Comparison of ENCODE assay signal across 15 mouse cellular contexts in the genomic region with DNA sequence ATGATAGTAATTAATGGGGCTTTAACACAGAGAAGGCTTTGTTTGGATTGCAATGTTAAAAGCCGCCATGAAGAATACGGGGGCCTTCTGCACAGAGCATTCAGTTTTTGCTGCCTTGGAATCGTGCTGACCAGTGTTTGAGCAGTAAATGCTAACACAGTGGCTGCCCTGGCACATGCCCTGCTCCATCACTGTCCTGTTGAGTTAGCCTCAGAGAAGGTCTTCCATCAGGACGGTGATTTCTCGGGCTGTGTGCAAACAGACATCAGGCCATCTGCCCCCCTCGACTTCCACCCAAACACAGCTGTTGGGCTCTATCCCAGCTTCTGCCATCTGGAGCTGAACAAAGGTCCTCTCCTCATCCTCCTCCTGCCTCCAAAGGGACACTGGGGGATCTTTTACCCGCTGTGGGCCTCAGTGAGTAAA.
A peak's percentile ranks its signal among the peaks of the same experiment; 100 is the strongest.
DNase-seq lines count a peak whose midpoint lies in the region; ATAC-seq and TF ChIP-seq lines count a peak whose summit lies in the region.
"Had no signal": no experiment of that assay in that cellular context is flagged by ENCODE, and none has a peak within 500 bp of the region (broad histone marks: within the 10 kb centered on the region; RNA-seq: fewer than 3 reads in every experiment).

No protein-coding gene starts in this region.

- no peaks in the 10 kb centered on the region for H3K9me3 ChIP-seq in embryonic facial prominence, embryonic 10.5 days
- no peaks in the 10 kb centered on the region for H3K9me3 ChIP-seq in hindbrain, embryonic 12.5 days (replicated peaks)
- no peaks in the 10 kb centered on the region for H3K9me3 ChIP-seq in neural tube, embryonic 15.5 days (replicated peaks)
- H3K9me3 ChIP-seq: kidney, embryonic 15.5 days; limb, embryonic 15.5 days; lung, embryonic 15.5 days; midbrain, embryonic 12.5 days had no signal

- no peak overlapping the region for H3K9ac ChIP-seq in hindbrain, embryonic 12.5 days
- no peak overlapping the region for H3K9ac ChIP-seq in neural tube, embryonic 15.5 days (replicated peaks)
- H3K9ac ChIP-seq: kidney, embryonic 15.5 days; limb, embryonic 15.5 days; lung, embryonic 15.5 days; midbrain, embryonic 12.5 days had no signal

- H3K27ac ChIP-seq in layer of hippocampus, adult 2 months, result peak overlapping the region; percentile 73; the same call in 1 of the 2 replicates
- no peak overlapping the region for H3K27ac ChIP-seq in embryonic facial prominence, embryonic 10.5 days (replicated peaks)
- peak overlapping the region; percentile 57 for H3K27ac ChIP-seq in hindbrain, embryonic 12.5 days
- no peak overlapping the region for H3K27ac ChIP-seq in neural tube, embryonic 15.5 days (replicated peaks)
- H3K27ac ChIP-seq: kidney, embryonic 15.5 days; limb, embryonic 15.5 days; lung, embryonic 15.5 days; midbrain, embryonic 12.5 days had no signal

- TF ChIP-seq CTCF in layer of hippocampus, adult 2 months (conservative IDR thresholded peaks at IDR 0.05), result no peak

- H3K27me3 ChIP-seq in embryonic facial prominence, embryonic 10.5 days (replicated peaks; ENCODE audit: low read depth, poor library complexity, severe bottlenecking), result no peaks in the 10 kb centered on the region
- no peaks in the 10 kb centered on the region for H3K27me3 ChIP-seq in hindbrain, embryonic 12.5 days
- no peaks in the 10 kb centered on the region for H3K27me3 ChIP-seq in neural tube, embryonic 15.5 days (replicated peaks)
- H3K27me3 ChIP-seq: kidney, embryonic 15.5 days; limb, embryonic 15.5 days; lung, embryonic 15.5 days; midbrain, embryonic 12.5 days had no signal

- 0 out of 2 replicates have a peak overlapping the region, but pooled peaks have one; percentile 3 for H3K4me2 ChIP-seq in hindbrain, embryonic 12.5 days (replicated peaks)
- H3K4me2 ChIP-seq in neural tube, embryonic 15.5 days, result no peak overlapping the region
- H3K4me2 ChIP-seq: kidney, embryonic 15.5 days; limb, embryonic 15.5 days; lung, embryonic 15.5 days; midbrain, embryonic 12.5 days had no signal

- WGBS in embryonic facial prominence, embryonic 10.5 days, result 56% methylated on average over 7 of the region's 7 CpGs
- 32% methylated on average over 7 of the region's 7 CpGs for WGBS in hindbrain, embryonic 12.5 days
- 17% methylated on average over 7 of the region's 7 CpGs for WGBS in neural tube, embryonic 15.5 days

- peaks cover 4% of the 10 kb centered on the region; the same call in 1 of the 2 replicates for H3K4me1 ChIP-seq in embryonic facial prominence, embryonic 10.5 days
- H3K4me1 ChIP-seq in hindbrain, embryonic 12.5 days, result peaks cover 7% of the 10 kb centered on the region; the same call in 1 of the 2 replicates
- H3K4me1 ChIP-seq in neural tube, embryonic 15.5 days, result no peaks in the 10 kb centered on the region
- H3K4me1 ChIP-seq: kidney, embryonic 15.5 days; limb, embryonic 15.5 days; lung, embryonic 15.5 days had no signal

- peak; percentile 74 for ATAC-seq in hindbrain, embryonic 12.5 days (ENCODE audit: low FRiP score)
- 0 out of 2 replicates have a peak, but pooled peaks have one; percentile 68 for ATAC-seq in neural tube, embryonic 15.5 days (ENCODE audit: low FRiP score)

- H3K36me3 ChIP-seq in embryonic facial prominence, embryonic 10.5 days (replicated peaks), result no peaks in the 10 kb centered on the region
- H3K36me3 ChIP-seq in hindbrain, embryonic 12.5 days, result no peaks in the 10 kb centered on the region
- H3K36me3 ChIP-seq in neural tube, embryonic 15.5 days, result no peaks in the 10 kb centered on the region
- H3K36me3 ChIP-seq: kidney, embryonic 15.5 days; limb, embryonic 15.5 days; lung, embryonic 15.5 days; midbrain, embryonic 12.5 days had no signal

- DNase-seq in layer of hippocampus, adult 2 months (ENCODE audit: low spot score in 2 of 2), result no peak
- DNase-seq in layer of hippocampus, adult 9-10 months (ENCODE audit: low spot score), result no peak
- peak; percentile 10 for DNase-seq in embryonic facial prominence, embryonic 10.5 days (ENCODE audit: low spot score)
- no peak for DNase-seq in gastrocnemius, adult 18-20 months (ENCODE audit: low spot score)
- no peak for DNase-seq in adrenal gland, adult 8-10 months
- DNase-seq in adrenal gland, postnatal 4 days (ENCODE audit: low spot score in 2 of 2), result no peak
- DNase-seq: cerebellum, adult 9-11 months; gastrocnemius, postnatal 10 days; layer of hippocampus, postnatal 36 days had no signal

- H3K4me3 ChIP-seq in layer of hippocampus, adult 2 months, result no peak overlapping the region
- H3K4me3 ChIP-seq in embryonic facial prominence, embryonic 10.5 days, result no peak overlapping the region
- no peak overlapping the region for H3K4me3 ChIP-seq in hindbrain, embryonic 12.5 days
- H3K4me3 ChIP-seq in neural tube, embryonic 15.5 days (replicated peaks), result no peak overlapping the region
- H3K4me3 ChIP-seq: kidney, embryonic 15.5 days; limb, embryonic 15.5 days; lung, embryonic 15.5 days; midbrain, embryonic 12.5 days had no signal

Comparison
In these comparisons a context has a peak if more than half of its experiments do, and no peak if none do; other contexts are left out.
1. H3K27ac ChIP-seq: peak in layer of hippocampus, adult 2 months (single experiment) and hindbrain, embryonic 12.5 days (single experiment); none in embryonic facial prominence, embryonic 10.5 days (single experiment) and neural tube, embryonic 15.5 days (single experiment).